Mouse (Mus musculus): Measurements from ENCODE around the gene Fut9. TPM values are rescaled to one million over a fixed set of nuclear protein-coding genes. Genes with fewer than 3 reads are reported as not detected.

The Fut9 gene
- polyA plus RNA-seq, 1 experiment, result 0.02 TPM

GRCm38 (mm10) chr4:25617301-25617700 lies 182.7 kb downstream of the Fut9 start:
- TF ChIP-seq CTCF (IDR thresholded peaks at IDR 0.05; ENCODE audit: insufficient read depth, low read length), result no peak
- TF ChIP-seq POLR2A (IDR thresholded peaks at IDR 0.05; ENCODE audit: borderline replicate concordance, extremely low read depth, low read depth, low read length), result no peak
- H3K4me1 ChIP-seq (ENCODE audit: control insufficient read depth, insufficient read depth, low read length), result no peaks in the 10 kb centered on the region
- no peak overlapping the region for H3K4me3 ChIP-seq (replicated peaks; ENCODE audit: extremely low read depth, low read depth, low read length)
- DNase-seq, result no peak
- 66% methylated on average over 4 of the region's 4 CpGs for WGBS

GRCm38 (mm10) chr4:25613426-25613825 lies 186.6 kb downstream of the Fut9 start:
- Histone ChIP-seq H3K4me3 (replicated peaks; ENCODE audit: extremely low read depth, low read depth, low read length) (no peak overlapping the region), H3K4me1 (ENCODE audit: control insufficient read depth, insufficient read depth, low read length) (no peaks in the 10 kb centered on the region)
- TF ChIP-seq CTCF (IDR thresholded peaks at IDR 0.05; ENCODE audit: insufficient read depth, low read length) (no peak), POLR2A (IDR thresholded peaks at IDR 0.05; ENCODE audit: borderline replicate concordance, extremely low read depth, low read depth, low read length) (no peak)
- DNase-seq, result no peak
- 76% methylated on average over 5 of the region's 5 CpGs for WGBS

GRCm38 (mm10) chr4:25610481-25610880 lies 189.6 kb downstream of the Fut9 start:
- Histone ChIP-seq H3K4me3 (replicated peaks; ENCODE audit: extremely low read depth, low read depth, low read length) (no peak overlapping the region), H3K4me1 (ENCODE audit: control insufficient read depth, insufficient read depth, low read length) (no peaks in the 10 kb centered on the region)
- WGBS, result 56% methylated on average over 2 of the region's 2 CpGs
- DNase-seq, result no peak
- TF ChIP-seq POLR2A (IDR thresholded peaks at IDR 0.05; ENCODE audit: borderline replicate concordance, extremely low read depth, low read depth, low read length) (no peak), CTCF (IDR thresholded peaks at IDR 0.05; ENCODE audit: insufficient read depth, low read length) (no peak)

- H3K4me1 ChIP-seq (ENCODE audit: control insufficient read depth, insufficient read depth, low read length), result no peaks in the 10 kb centered on the region
- WGBS, result 66% methylated on average over 4 of the region's 4 CpGs
- DNase-seq, result no peak
- no peak overlapping the region for H3K4me3 ChIP-seq (replicated peaks; ENCODE audit: extremely low read depth, low read depth, low read length)
- TF ChIP-seq POLR2A (IDR thresholded peaks at IDR 0.05; ENCODE audit: borderline replicate concordance, extremely low read depth, low read depth, low read length) (no peak), CTCF (IDR thresholded peaks at IDR 0.05; ENCODE audit: insufficient read depth, low read length) (no peak)
Measured at GRCm38 (mm10) chr4:25593218-25593617, 206.8 kb downstream of the Fut9 start.
